Mouse (Mus musculus): ENCODE results near the gene Pfn2. TPM values are rescaled to one million over a fixed set of nuclear protein-coding genes. Genes with fewer than 3 reads are reported as not detected.

Pfn2 gene
- polyA plus RNA-seq (2012), result 0.05 TPM in 1 of 2 replicates, not detected in the other

GRCm38 (mm10) chr3:57847760-57848185 lies at the start of gene Pfn2:
TSS of gene Pfn2 (minus strand) at chr3:57848079.
- Histone ChIP-seq H3K9me3 (ENCODE audit: control insufficient read depth, low read length) (peaks cover 5% of the 10 kb centered on the region; the same call in 1 of the 2 replicates), H3K4me1 (ENCODE audit: control insufficient read depth) (peaks cover 11% of the 10 kb centered on the region)
- TF ChIP-seq GATA1 (IDR thresholded peaks at IDR 0.05; ENCODE audit: low read length), result no peak
- no peak for TF ChIP-seq TAL1 (IDR thresholded peaks at IDR 0.05; ENCODE audit: low read length)

DNA sequence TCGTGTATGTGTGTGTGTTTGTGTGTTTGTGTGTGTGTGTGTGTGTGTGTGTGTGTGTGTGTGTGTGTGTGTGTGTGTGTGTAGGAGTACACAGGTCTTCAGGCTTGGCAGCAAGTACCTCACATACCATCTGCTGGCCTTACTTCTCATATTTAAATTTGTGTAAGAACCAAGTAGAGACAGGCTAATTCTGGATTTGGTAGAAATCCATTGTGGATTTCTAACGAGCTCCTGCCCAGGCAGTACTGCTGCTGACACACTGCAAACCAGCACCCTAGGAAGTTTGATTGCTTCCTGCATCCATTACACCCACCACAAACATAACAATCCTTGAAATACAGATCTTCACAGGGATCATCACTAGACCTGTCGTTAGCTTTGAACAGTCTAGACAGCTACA lies 35.1 kb upstream of the Pfn2 start:
- Histone ChIP-seq H3K36me3 (ENCODE audit: control insufficient read depth) (no peaks in the 10 kb centered on the region), H3K4me1 (ENCODE audit: control insufficient read depth) (no peaks in the 10 kb centered on the region), H3K4me3 (replicated peaks) (no peak overlapping the region), H3K27me3 (ENCODE audit: control insufficient read depth) (no peaks in the 10 kb centered on the region), H3K9me3 (ENCODE audit: control insufficient read depth, low read length) (no peaks in the 10 kb centered on the region)
- TF ChIP-seq TAL1 (IDR thresholded peaks at IDR 0.05; ENCODE audit: low read length), result no peak

More at GRCm38 (mm10) chr3:57847760-57848185, at the start of gene Pfn2:
- Histone ChIP-seq H3K27me3 (ENCODE audit: control insufficient read depth) (peaks cover 37% of the 10 kb centered on the region), H3K4me3 (replicated peaks) (peak within 1 kb of the TSS; percentile 62), H3K36me3 (ENCODE audit: control insufficient read depth) (no peaks in the 10 kb centered on the region)

DNA sequence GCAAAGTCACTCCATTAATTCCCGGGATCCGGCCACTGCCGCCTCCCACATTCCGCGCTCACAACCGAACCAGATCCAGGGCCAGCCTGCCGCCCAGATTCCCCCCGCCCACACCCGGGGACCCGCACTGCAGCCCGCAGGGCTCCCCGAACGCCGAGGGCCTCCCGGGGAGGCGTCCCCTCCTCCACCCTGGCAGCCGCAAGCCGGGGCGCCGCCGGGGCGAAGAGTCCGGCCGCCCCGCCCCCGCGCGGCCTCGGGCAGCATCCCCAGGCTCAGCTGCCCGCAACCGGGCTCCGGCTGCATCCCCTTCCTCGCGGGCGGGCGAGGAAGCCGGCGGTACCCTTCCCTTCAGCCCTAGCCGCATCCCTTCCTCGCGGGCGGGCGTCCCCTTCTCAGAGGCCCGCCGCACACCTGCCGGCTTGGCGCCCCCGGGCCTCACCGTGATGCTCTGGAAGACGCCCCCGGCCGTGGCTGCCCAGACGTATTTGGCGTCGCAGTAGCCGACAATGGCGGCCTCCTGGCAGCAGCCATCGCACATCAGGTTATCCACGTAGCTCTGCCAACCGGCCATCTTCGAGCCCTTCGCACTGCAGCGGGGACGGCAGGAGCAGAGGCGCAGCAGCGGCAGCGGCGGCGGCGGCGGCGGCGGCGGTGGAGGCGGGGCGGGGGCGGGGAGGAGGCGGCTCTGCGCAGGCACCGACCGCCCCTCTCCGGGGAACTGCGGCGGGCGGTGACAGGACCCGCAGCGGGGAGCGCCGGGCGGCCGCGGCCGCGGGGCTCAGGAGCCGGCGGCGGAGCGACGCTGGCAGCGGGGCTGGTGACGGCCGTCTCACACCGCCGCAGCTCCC lies 743 bp downstream of the Pfn2 start:
- peaks cover 37% of the 10 kb centered on the region for H3K27me3 ChIP-seq (ENCODE audit: control insufficient read depth)
- peaks cover 5% of the 10 kb centered on the region; the same call in 1 of the 2 replicates for H3K9me3 ChIP-seq (ENCODE audit: control insufficient read depth, low read length)
- H3K4me1 ChIP-seq (ENCODE audit: control insufficient read depth), result peaks cover 11% of the 10 kb centered on the region
- TF ChIP-seq TAL1 (IDR thresholded peaks at IDR 0.05; ENCODE audit: low read length) (no peak), GATA1 (IDR thresholded peaks at IDR 0.05; ENCODE audit: low read length) (no peak)
- no peaks in the 10 kb centered on the region for H3K36me3 ChIP-seq (ENCODE audit: control insufficient read depth)
- H3K4me3 ChIP-seq (replicated peaks), result peak overlapping the region; percentile 62

GRCm38 (mm10) chr3:57846662-57846911 lies 1.3 kb downstream of the Pfn2 start:
- TF ChIP-seq TAL1 (IDR thresholded peaks at IDR 0.05; ENCODE audit: low read length), result no peak
- TF ChIP-seq GATA1 (IDR thresholded peaks at IDR 0.05; ENCODE audit: low read length), result no peak
- Histone ChIP-seq H3K27me3 (ENCODE audit: control insufficient read depth) (peaks cover 37% of the 10 kb centered on the region), H3K9me3 (ENCODE audit: control insufficient read depth, low read length) (peaks cover 5% of the 10 kb centered on the region; the same call in 1 of the 2 replicates), H3K4me1 (ENCODE audit: control insufficient read depth) (peaks cover 11% of the 10 kb centered on the region), H3K36me3 (ENCODE audit: control insufficient read depth) (no peaks in the 10 kb centered on the region), H3K4me3 (replicated peaks) (peak overlapping the region; percentile 62)

DNA sequence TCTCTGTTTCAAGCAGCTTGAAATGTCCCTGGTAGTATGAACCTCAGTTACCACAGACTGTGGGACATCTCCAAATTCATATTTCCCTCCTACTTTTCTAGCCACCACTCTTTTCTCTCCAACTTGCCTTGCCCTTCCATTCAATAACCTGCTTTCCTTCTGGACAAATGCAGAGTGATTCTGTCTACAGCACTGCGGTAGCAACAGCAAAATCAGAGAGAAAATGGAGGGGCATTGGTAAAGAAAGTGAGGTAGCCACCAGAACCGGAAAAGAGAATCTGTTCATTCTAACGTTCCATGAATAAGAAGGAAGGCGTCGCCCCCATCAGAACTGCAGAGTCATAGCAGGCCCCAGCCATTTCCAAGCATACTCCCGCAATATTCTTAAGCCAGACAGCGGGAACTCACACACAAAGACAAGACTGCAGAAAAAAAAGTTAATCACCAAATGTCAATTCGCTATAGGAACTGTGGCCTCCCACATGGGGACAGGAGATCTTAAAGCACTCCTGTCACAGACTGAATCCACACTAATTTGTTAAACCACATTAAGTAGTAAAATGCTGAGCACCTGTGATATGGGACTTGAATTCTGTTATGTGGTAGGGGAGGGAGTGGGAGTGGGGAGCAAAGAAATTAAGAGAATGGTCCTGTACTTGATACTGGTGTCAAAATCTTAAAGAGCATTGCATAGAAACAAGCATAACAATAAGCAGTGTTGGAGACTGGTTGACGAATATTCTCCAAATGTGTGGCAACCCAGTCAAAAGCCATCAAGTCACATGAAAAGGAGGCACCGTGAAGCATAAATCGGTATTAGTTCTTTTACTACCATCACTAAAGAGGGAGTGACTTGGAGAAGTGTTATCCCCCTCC lies 1.9 kb downstream of the Pfn2 start:
- H3K4me1 ChIP-seq (ENCODE audit: control insufficient read depth), result peaks cover 11% of the 10 kb centered on the region
- no peak for TF ChIP-seq GATA1 (IDR thresholded peaks at IDR 0.05; ENCODE audit: low read length)
- no peak for TF ChIP-seq TAL1 (IDR thresholded peaks at IDR 0.05; ENCODE audit: low read length)
- H3K9me3 ChIP-seq (ENCODE audit: control insufficient read depth, low read length), result peaks cover 5% of the 10 kb centered on the region; the same call in 1 of the 2 replicates

DNA sequence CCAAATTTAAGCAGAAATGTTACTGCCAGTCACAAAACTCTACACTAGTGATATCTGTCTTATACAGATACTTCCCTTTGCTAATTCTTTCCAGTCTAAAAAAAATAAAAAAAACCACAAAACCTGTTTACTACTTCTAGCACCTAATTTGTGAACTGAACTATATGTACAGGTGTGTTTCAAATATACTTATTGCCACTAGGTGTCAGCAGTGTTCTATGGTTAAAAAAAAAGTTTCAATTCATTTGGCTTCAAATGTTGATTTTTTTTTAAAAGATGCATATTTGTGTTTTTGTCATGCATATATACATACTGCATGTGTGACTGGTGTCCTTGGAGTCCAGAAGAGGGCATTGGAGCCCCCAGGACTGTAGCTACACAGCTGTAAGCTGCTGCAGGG lies 4.1 kb downstream of the Pfn2 start:
- H3K9me3 ChIP-seq (ENCODE audit: control insufficient read depth, low read length), result peaks cover 2% of the 10 kb centered on the region; the same call in 1 of the 2 replicates
- TF ChIP-seq GATA1 (IDR thresholded peaks at IDR 0.05; ENCODE audit: low read length) (no peak), TAL1 (IDR thresholded peaks at IDR 0.05; ENCODE audit: low read length) (no peak)
- no peak overlapping the region for H3K4me3 ChIP-seq (replicated peaks)
- peaks cover 34% of the 10 kb centered on the region for H3K27me3 ChIP-seq (ENCODE audit: control insufficient read depth)
- peaks cover 11% of the 10 kb centered on the region for H3K4me1 ChIP-seq (ENCODE audit: control insufficient read depth)
- no peaks in the 10 kb centered on the region for H3K36me3 ChIP-seq (ENCODE audit: control insufficient read depth)

More for the DNA sequence above, 1.9 kb downstream of the Pfn2 start:
- peaks cover 37% of the 10 kb centered on the region for H3K27me3 ChIP-seq (ENCODE audit: control insufficient read depth)
- H3K36me3 ChIP-seq (ENCODE audit: control insufficient read depth), result no peaks in the 10 kb centered on the region
- H3K4me3 ChIP-seq (replicated peaks), result no peak overlapping the region

DNA sequence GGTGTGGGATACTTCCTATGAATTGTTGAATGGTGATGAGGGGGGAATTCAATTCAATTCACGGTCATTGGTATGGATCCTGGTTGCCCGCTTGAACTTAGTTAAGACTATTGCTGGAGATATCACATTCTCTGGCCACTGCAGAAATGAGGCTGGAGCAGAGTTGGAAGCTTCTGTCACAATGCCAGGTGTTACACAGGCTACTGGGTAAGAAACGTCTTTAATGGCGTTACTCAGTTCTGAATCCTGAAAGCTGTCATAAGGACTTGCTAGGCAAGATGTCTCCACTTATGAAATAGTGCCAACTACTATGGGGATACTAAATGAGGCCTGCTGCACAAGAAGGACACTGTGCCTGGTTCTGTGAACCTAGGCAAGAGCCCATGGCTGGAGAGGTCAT lies 11.0 kb downstream of the Pfn2 start:
- Histone ChIP-seq H3K36me3 (ENCODE audit: control insufficient read depth) (no peaks in the 10 kb centered on the region; the same call in 1 of the 2 replicates), H3K4me1 (ENCODE audit: control insufficient read depth) (no peaks in the 10 kb centered on the region), H3K27me3 (ENCODE audit: control insufficient read depth) (no peaks in the 10 kb centered on the region), H3K4me3 (replicated peaks) (no peak overlapping the region), H3K9me3 (ENCODE audit: control insufficient read depth, low read length) (no peaks in the 10 kb centered on the region)
- no peak for TF ChIP-seq TAL1 (IDR thresholded peaks at IDR 0.05; ENCODE audit: low read length)
- TF ChIP-seq GATA1 (IDR thresholded peaks at IDR 0.05; ENCODE audit: low read length), result no peak

GRCm38 (mm10) chr3:57833585-57833984 lies 14.3 kb downstream of the Pfn2 start:
- H3K27me3 ChIP-seq (ENCODE audit: control insufficient read depth), result no peaks in the 10 kb centered on the region
- H3K9me3 ChIP-seq (ENCODE audit: control insufficient read depth, low read length), result no peaks in the 10 kb centered on the region
- H3K36me3 ChIP-seq (ENCODE audit: control insufficient read depth), result no peaks in the 10 kb centered on the region; the same call in 1 of the 2 replicates
- no peaks in the 10 kb centered on the region for H3K4me1 ChIP-seq (ENCODE audit: control insufficient read depth)
- TF ChIP-seq GATA1 (IDR thresholded peaks at IDR 0.05; ENCODE audit: low read length) (no peak), TAL1 (IDR thresholded peaks at IDR 0.05; ENCODE audit: low read length) (no peak)
- no peak overlapping the region for H3K4me3 ChIP-seq (replicated peaks)

DNA sequence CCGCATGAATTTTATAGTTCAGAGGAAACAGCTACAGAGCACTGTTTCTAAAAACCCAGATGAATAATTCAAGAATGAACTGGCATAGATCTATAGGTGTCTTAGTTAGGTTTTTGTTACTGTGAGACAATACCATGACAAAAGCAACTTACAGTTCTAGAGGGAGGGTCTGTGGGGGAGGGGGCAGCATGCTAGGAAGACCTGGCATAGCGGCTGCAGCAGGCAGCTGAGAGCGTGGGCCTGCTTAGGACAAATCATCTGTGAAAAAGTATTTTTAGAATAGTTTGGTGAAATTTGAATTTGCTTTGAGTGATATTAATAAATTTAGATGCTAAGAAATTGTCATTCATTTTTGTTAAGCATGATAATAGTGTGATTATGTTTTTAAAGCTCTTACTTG lies 22.0 kb downstream of the Pfn2 start:
- no peak overlapping the region for H3K4me3 ChIP-seq (replicated peaks)
- H3K4me1 ChIP-seq (ENCODE audit: control insufficient read depth), result no peaks in the 10 kb centered on the region
- TF ChIP-seq TAL1 (IDR thresholded peaks at IDR 0.05; ENCODE audit: low read length), result no peak
- TF ChIP-seq GATA1 (IDR thresholded peaks at IDR 0.05; ENCODE audit: low read length), result no peak

More for the DNA sequence above, 22.0 kb downstream of the Pfn2 start:
- Histone ChIP-seq H3K27me3 (ENCODE audit: control insufficient read depth) (no peaks in the 10 kb centered on the region), H3K36me3 (ENCODE audit: control insufficient read depth) (no peaks in the 10 kb centered on the region; the same call in 1 of the 2 replicates), H3K9me3 (ENCODE audit: control insufficient read depth, low read length) (no peaks in the 10 kb centered on the region)

Data from erythroblast, embryonic 14.5 days (primary cell).